Mouse (Mus musculus) adrenal gland, adult 10 weeks (tissue): ENCODE data around the gene Gas2l3. TPM values are rescaled to one million over a fixed set of nuclear protein-coding genes. Genes with fewer than 3 reads are reported as not detected.

Experiments
- polyA plus RNA-seq: library from polyadenylated mRNA; stranded (reverse); fragments of 350-450 nt; fragmentation: Illumina TruSeq; extraction: RNeasy Lipid Tissue Mini Kit (QIAGEN cat#74804); gene quantifications from one replicate; pipeline ENCODE4 v1.2.3, GENCODE M21; 2014; ENCODE audit warnings: low read depth, low replicate concordance

The Gas2l3 gene
- 3.0 TPM for polyA plus RNA-seq

GRCm38 (mm10) chr10:89443623-89444151 is at the start of gene Gas2l3:
Gene Gas2l3 (minus strand): TSS chr10:89443967.

Other genes starting within 250 kb of the Gas2l3 start
- 0.64 TPM for gene Ano4, start 99.2 kb downstream of the Gas2l3 start, polyA plus RNA-seq
- 47.9 TPM for gene Nr1h4, start 89.6 kb upstream of the Gas2l3 start, polyA plus RNA-seq
- gene Slc17a8, start 177.3 kb upstream of the Gas2l3 start, polyA plus RNA-seq = 0.17 TPM
- 162 TPM for gene Scyl2, start 242.3 kb upstream of the Gas2l3 start, polyA plus RNA-seq